Mouse (Mus musculus) ES-CJ7 (cell line): ENCODE results near the gene Cytip.
A peak's percentile ranks its signal among the peaks of the same experiment; 100 is the strongest.

ENCODE experiments used
- DNase-seq: peaks from one replicate; pipeline ENCODE4 v3.0.0; 2011; ENCODE audit warnings: low read depth, low spot score

Cytip gene

GRCm38 (mm10) chr2:58163457-58164181 is 31.7 kb downstream of the Cytip start:
- peak; percentile 3 for DNase-seq

GRCm38 (mm10) chr2:58161813-58162212 is 33.5 kb downstream of the Cytip start:
- DNase-seq: no peak

GRCm38 (mm10) chr2:58160541-58161307 is 34.6 kb downstream of the Cytip start:
- DNase-seq: no peak

GRCm38 (mm10) chr2:58159880-58160279 is 35.5 kb downstream of the Cytip start:
- DNase-seq: no peak

- DNase-seq: no peak
Measured at GRCm38 (mm10) chr2:58159121-58159520, 36.2 kb downstream of the Cytip start.

GRCm38 (mm10) chr2:58158539-58158938 is 36.8 kb downstream of the Cytip start:
- no peak for DNase-seq

GRCm38 (mm10) chr2:58158107-58158506 is 37.2 kb downstream of the Cytip start:
- DNase-seq: no peak

- no peak for DNase-seq
Measured at GRCm38 (mm10) chr2:58157466-58157865, 37.9 kb downstream of the Cytip start.

GRCm38 (mm10) chr2:58156495-58157392 is 38.6 kb downstream of the Cytip start:
- no peak for DNase-seq

- DNase-seq: no peak
Measured at GRCm38 (mm10) chr2:58156108-58156415, 39.3 kb downstream of the Cytip start.

- DNase-seq: no peak
Measured at GRCm38 (mm10) chr2:58155271-58156107, 39.8 kb downstream of the Cytip start.

GRCm38 (mm10) chr2:58154555-58154954 is 40.8 kb downstream of the Cytip start:
- no peak for DNase-seq

- DNase-seq: no peak
Measured at GRCm38 (mm10) chr2:58153742-58154141, 41.6 kb downstream of the Cytip start.

- DNase-seq: no peak
Measured at GRCm38 (mm10) chr2:58149983-58150405, 45.3 kb downstream of the Cytip start.

GRCm38 (mm10) chr2:58146572-58146971 is 48.8 kb downstream of the Cytip start:
- DNase-seq: no peak

- DNase-seq: no peak
Measured at GRCm38 (mm10) chr2:58140531-58140930, 54.8 kb downstream of the Cytip start.

GRCm38 (mm10) chr2:58138611-58139010 is 56.7 kb downstream of the Cytip start:
- no peak for DNase-seq

GRCm38 (mm10) chr2:58137676-58138075 is 57.7 kb downstream of the Cytip start:
- DNase-seq: no peak

- no peak for DNase-seq
Measured at GRCm38 (mm10) chr2:58136526-58136925, 58.8 kb downstream of the Cytip start.

- no peak for DNase-seq
Measured at GRCm38 (mm10) chr2:58135061-58135463, 60.3 kb downstream of the Cytip start.

GRCm38 (mm10) chr2:58132597-58132996 is 62.7 kb downstream of the Cytip start:
- no peak for DNase-seq
